Mouse (Mus musculus): Measurements from ENCODE around the gene Lin54. TPM values are rescaled to one million over a fixed set of nuclear protein-coding genes. Genes with fewer than 3 reads are reported as not detected.
A peak's percentile ranks its signal among the peaks of the same experiment; 100 is the strongest.

Gene Lin54
- total and polyA plus RNA-seq, 3 experiments = 11.8 to 14.1 (median 12.9) TPM

DNA sequence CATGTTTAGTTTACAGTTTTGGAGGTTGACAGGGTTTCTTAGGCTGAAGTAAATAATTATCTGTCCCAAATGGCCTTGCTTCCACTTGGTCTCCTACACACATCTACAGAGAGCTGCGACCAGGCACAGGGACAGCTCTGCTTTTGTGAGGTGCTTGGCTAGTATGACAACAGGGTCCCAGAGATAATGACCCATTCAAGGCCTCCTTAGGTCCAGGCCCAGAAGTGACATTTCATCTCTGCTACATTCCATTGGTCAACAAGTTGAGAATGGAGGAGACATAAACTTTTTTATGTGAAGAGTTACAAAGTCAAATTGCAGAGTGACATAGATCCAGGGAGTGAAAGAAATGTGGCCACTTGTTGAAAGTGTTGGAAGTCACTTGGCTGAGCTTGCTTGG is 22.9 kb upstream of the Lin54 start:
- dilution Hi-C loops (cut with MboI; ENCODE audit: extremely low pct_ligation_motif_present, extremely low pct_unique_long_range_greater_than_20kb, low sequenced_read_pairs) = no loop called here
- Histone ChIP-seq H3K4me3 (replicated peaks in 1 of 3; ENCODE audit: low read depth in 2 of 3, low read length in 2 of 3, poor library complexity in 1 of 3) (no peak overlapping the region), H3K9ac (ENCODE audit: insufficient read depth, low read depth) (no peak overlapping the region), H3K9me3 (replicated peaks; ENCODE audit: low read length) (no peaks in the 10 kb centered on the region), H3K27me3 (replicated peaks) (no peaks in the 10 kb centered on the region), H3K4me2 (ENCODE audit: insufficient read depth, low read depth, poor library complexity, severe bottlenecking) (no peak overlapping the region), H3K27ac (ENCODE audit: insufficient read depth, low read depth) (no peak overlapping the region), H3K4me1 (ENCODE audit: control insufficient read depth in 1 of 2, insufficient read depth in 2 of 2) (peaks cover 2 to 71% of the 10 kb centered on the region in 2 experiments; a peak in 2 of 4 replicates), H3K79me2 (replicated peaks; ENCODE audit: control insufficient read depth, extremely low read depth, insufficient read depth, poor library complexity, severe bottlenecking) (peaks cover 82% of the 10 kb centered on the region), H3K36me3 (replicated peaks in 1 of 2; ENCODE audit: control insufficient read depth in 1 of 2, insufficient read depth in 1 of 2, low read length in 1 of 2) (peaks cover 5 to 32% of the 10 kb centered on the region in 2 experiments)
- no peak for DNase-seq (ENCODE audit: extremely low read depth)
- TF ChIP-seq SIN3A (IDR thresholded peaks at IDR 0.05; ENCODE audit: low read length) (no peak), ETS1 (conservative IDR thresholded peaks at IDR 0.05; ENCODE audit: low read depth, low read length) (no peak), JUND (conservative IDR thresholded peaks at IDR 0.05; ENCODE audit: low read depth, low read length) (no peak)
- in situ Hi-C loops (cut with MboI; ENCODE audit: low pct_ligation_motif_present, low pct_unique_long_range_greater_than_20kb, low sequenced_read_pairs) = no loop called here

GRCm38 (mm10) chr5:100520223-100520622 is 19.8 kb upstream of the Lin54 start:
- no peak for DNase-seq (ENCODE audit: extremely low read depth)
- dilution Hi-C loops (cut with MboI; ENCODE audit: extremely low pct_ligation_motif_present, extremely low pct_unique_long_range_greater_than_20kb, low sequenced_read_pairs) = no loop called here
- no peak overlapping the region for H3K27ac ChIP-seq (ENCODE audit: insufficient read depth, low read depth)
- no peaks in the 10 kb centered on the region for H3K9me3 ChIP-seq (replicated peaks; ENCODE audit: low read length)
- no peaks in the 10 kb centered on the region for H3K27me3 ChIP-seq (replicated peaks)
- H3K4me3 ChIP-seq (replicated peaks in 1 of 3; ENCODE audit: low read depth in 2 of 3, low read length in 2 of 3, poor library complexity in 1 of 3) = peak overlapping the region in 2 of 3 experiments; percentile 21 to 83
- H3K9ac ChIP-seq (ENCODE audit: insufficient read depth, low read depth) = peak overlapping the region; percentile 61; the same call in 1 of the 2 replicates
- peaks cover 64% of the 10 kb centered on the region for H3K79me2 ChIP-seq (replicated peaks; ENCODE audit: control insufficient read depth, extremely low read depth, insufficient read depth, poor library complexity, severe bottlenecking)
- H3K4me2 ChIP-seq (ENCODE audit: insufficient read depth, low read depth, poor library complexity, severe bottlenecking) = peak overlapping the region; percentile 85
- in situ Hi-C loops (cut with MboI; ENCODE audit: low pct_ligation_motif_present, low pct_unique_long_range_greater_than_20kb, low sequenced_read_pairs) = no loop called here
- TF ChIP-seq ZMIZ1 (IDR thresholded peaks at IDR 0.05; ENCODE audit: low read depth, low read length) (no peak), ZNF384 (IDR thresholded peaks at IDR 0.05; ENCODE audit: low read depth, low read length) (no peak), PAX5 (IDR thresholded peaks at IDR 0.05; ENCODE audit: low read length) (no peak), ZKSCAN1 (IDR thresholded peaks at IDR 0.05; ENCODE audit: borderline replicate concordance, low read depth, low read length) (no peak), USF2 (conservative IDR thresholded peaks at IDR 0.05; ENCODE audit: low read depth, low read length) (no peak), MAFK (IDR thresholded peaks at IDR 0.05; ENCODE audit: insufficient replicate concordance, low read length) (no peak), JUN (IDR thresholded peaks at IDR 0.05; ENCODE audit: insufficient read depth, low read depth, low read length) (no peak), RCOR1 (conservative IDR thresholded peaks at IDR 0.05; ENCODE audit: low read depth, low read length) (no peak), BHLHE40 (IDR thresholded peaks at IDR 0.05; ENCODE audit: low read depth, low read length) (no peak), MYC (IDR thresholded peaks at IDR 0.05; ENCODE audit: low read depth, low read length) (no peak), GABPA (IDR thresholded peaks at IDR 0.05; ENCODE audit: insufficient replicate concordance, low read depth, low read length) (no peak), CHD2 (IDR thresholded peaks at IDR 0.05; ENCODE audit: low read length) (no peak), HCFC1 (IDR thresholded peaks at IDR 0.05; ENCODE audit: low read depth, low read length) (no peak)
- peaks cover 2 to 19% of the 10 kb centered on the region in 2 experiments for H3K36me3 ChIP-seq (replicated peaks in 1 of 2; ENCODE audit: control insufficient read depth in 1 of 2, insufficient read depth in 1 of 2, low read length in 1 of 2)
- peaks cover 2 to 56% of the 10 kb centered on the region in 2 experiments; a peak in 2 of 4 replicates for H3K4me1 ChIP-seq (ENCODE audit: control insufficient read depth in 1 of 2, insufficient read depth in 2 of 2)

Measured in CH12.LX (cell line).